Comparison of ENCODE assay signal across 15 mouse cellular contexts in the genomic region with DNA sequence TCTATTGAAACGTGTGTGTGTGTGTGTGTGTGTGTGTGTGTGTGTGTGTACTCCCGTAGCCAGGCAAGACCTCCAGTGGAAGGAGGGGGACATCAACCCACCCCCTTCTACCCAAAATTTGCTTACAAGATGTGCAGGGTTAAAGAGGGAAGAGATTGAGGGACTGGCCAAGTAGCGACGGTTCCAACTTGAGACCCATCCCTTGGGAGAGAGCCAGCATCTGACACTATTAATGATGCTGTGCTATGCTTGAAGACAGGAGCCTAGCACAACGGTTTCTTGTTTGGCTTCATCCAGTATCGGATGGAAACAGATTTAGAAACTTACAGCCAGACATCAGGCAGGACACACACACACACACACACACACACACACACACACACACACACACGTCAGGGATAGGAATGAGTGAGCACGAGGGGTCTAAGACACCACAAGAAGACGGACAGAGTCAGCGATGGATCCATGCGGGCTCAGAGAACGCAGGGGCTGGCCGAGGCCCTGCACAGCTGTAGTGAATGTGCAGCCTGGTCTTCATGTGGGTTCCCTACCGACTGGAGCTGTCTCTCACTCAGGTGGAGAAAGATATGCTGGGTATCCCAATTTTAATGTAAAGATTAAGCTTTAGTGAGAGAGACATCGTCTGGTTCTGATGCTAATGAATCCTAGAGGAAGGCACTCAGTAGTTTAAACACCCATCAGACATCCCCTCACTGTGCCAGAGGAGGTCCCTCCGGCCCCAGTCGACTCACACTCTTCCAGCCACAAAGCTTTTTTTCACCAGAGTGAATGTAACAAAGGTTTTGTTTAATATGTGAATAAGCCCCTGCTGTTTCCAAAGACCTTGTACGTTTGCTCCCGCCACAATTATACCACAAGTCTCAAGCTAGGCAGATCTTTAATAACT. TPM values are rescaled to one million over a fixed set of nuclear protein-coding genes. Genes with fewer than 3 reads are reported as not detected.
DNase-seq lines count a peak whose midpoint lies in the region; ATAC-seq and TF ChIP-seq lines count a peak whose summit lies in the region.
"Had no signal": no experiment of that assay in that cellular context is flagged by ENCODE, and none has a peak within 500 bp of the region (broad histone marks: within the 10 kb centered on the region; RNA-seq: fewer than 3 reads in every experiment).

No protein-coding gene starts in this region.

- H3K4me3 ChIP-seq in forebrain, embryonic 13.5 days, result no peak overlapping the region
- H3K4me3 ChIP-seq in forebrain, embryonic 11.5 days (ENCODE audit: low read depth, low read length), result no peak overlapping the region
- H3K4me3 ChIP-seq in embryonic facial prominence, embryonic 10.5 days, result no peak overlapping the region
- no peak overlapping the region for H3K4me3 ChIP-seq in hindbrain, embryonic 14.5 days (replicated peaks; ENCODE audit: low read length)
- no peak overlapping the region for H3K4me3 ChIP-seq in midbrain, postnatal 0 days (ENCODE audit: low read depth, low read length)
- H3K4me3 ChIP-seq: liver, embryonic 12.5 days; myocyte had no signal

- H3K27me3 ChIP-seq in forebrain, embryonic 13.5 days, result no peaks in the 10 kb centered on the region
- no peaks in the 10 kb centered on the region for H3K27me3 ChIP-seq in forebrain, embryonic 11.5 days (ENCODE audit: control insufficient read depth, insufficient read depth, low read length)
- H3K27me3 ChIP-seq in embryonic facial prominence, embryonic 10.5 days (replicated peaks; ENCODE audit: low read depth, poor library complexity, severe bottlenecking), result no peaks in the 10 kb centered on the region
- no peaks in the 10 kb centered on the region for H3K27me3 ChIP-seq in hindbrain, embryonic 14.5 days (ENCODE audit: control insufficient read depth, insufficient read depth, low read length)
- no peaks in the 10 kb centered on the region for H3K27me3 ChIP-seq in midbrain, postnatal 0 days (ENCODE audit: insufficient read depth, low read length)
- H3K27me3 ChIP-seq: liver, embryonic 12.5 days had no signal

- no peak overlapping the region for H3K27ac ChIP-seq in forebrain, embryonic 13.5 days
- no peak overlapping the region for H3K27ac ChIP-seq in forebrain, embryonic 11.5 days (ENCODE audit: low read depth, low read length)
- H3K27ac ChIP-seq in embryonic facial prominence, embryonic 10.5 days (replicated peaks), result peak overlapping the region; percentile 80
- H3K27ac ChIP-seq in hindbrain, embryonic 14.5 days, result no peak overlapping the region
- H3K27ac ChIP-seq in midbrain, postnatal 0 days (ENCODE audit: low read depth, low read length), result no peak overlapping the region
- H3K27ac ChIP-seq: liver, embryonic 12.5 days had no signal

- peak; percentile 60 for ATAC-seq in forebrain, embryonic 13.5 days
- ATAC-seq in forebrain, embryonic 11.5 days (replicated peaks; ENCODE audit: low FRiP score), result no peak
- peak; percentile 38; the same call in 1 of the 2 replicates for ATAC-seq in hindbrain, embryonic 14.5 days (ENCODE audit: low FRiP score)
- ATAC-seq in midbrain, postnatal 0 days (ENCODE audit: low FRiP score), result 0 out of 2 replicates have a peak, but pooled peaks have one; percentile 31
- ATAC-seq: liver, embryonic 12.5 days had no signal

- WGBS in forebrain, embryonic 13.5 days, result 45% methylated on average over 19 of the region's 19 CpGs
- 57% methylated on average over 19 of the region's 19 CpGs for WGBS in forebrain, embryonic 11.5 days
- 64% methylated on average over 19 of the region's 19 CpGs for WGBS in embryonic facial prominence, embryonic 10.5 days
- 43% methylated on average over 19 of the region's 19 CpGs for WGBS in hindbrain, embryonic 14.5 days
- 40% methylated on average over 19 of the region's 19 CpGs for WGBS in midbrain, postnatal 0 days

- H3K36me3 ChIP-seq in forebrain, embryonic 13.5 days (ENCODE audit: poor library complexity, severe bottlenecking), result no peaks in the 10 kb centered on the region
- no peaks in the 10 kb centered on the region for H3K36me3 ChIP-seq in forebrain, embryonic 11.5 days (ENCODE audit: control insufficient read depth, insufficient read depth, low read length)
- no peaks in the 10 kb centered on the region for H3K36me3 ChIP-seq in embryonic facial prominence, embryonic 10.5 days (replicated peaks)
- no peaks in the 10 kb centered on the region for H3K36me3 ChIP-seq in hindbrain, embryonic 14.5 days (replicated peaks; ENCODE audit: control insufficient read depth, insufficient read depth)
- H3K36me3 ChIP-seq in midbrain, postnatal 0 days (ENCODE audit: insufficient read depth, low read length), result no peaks in the 10 kb centered on the region
- H3K36me3 ChIP-seq: liver, embryonic 12.5 days had no signal

- no peak for TF ChIP-seq CTCF in midbrain, postnatal 0 days (IDR thresholded peaks at IDR 0.05)

- peaks cover 15% of the 10 kb centered on the region for H3K4me1 ChIP-seq in forebrain, embryonic 13.5 days
- peaks cover 4% of the 10 kb centered on the region; the same call in 1 of the 2 replicates for H3K4me1 ChIP-seq in forebrain, embryonic 11.5 days (replicated peaks; ENCODE audit: control insufficient read depth, insufficient read depth, low read length)
- peaks cover 58% of the 10 kb centered on the region for H3K4me1 ChIP-seq in embryonic facial prominence, embryonic 10.5 days
- H3K4me1 ChIP-seq in hindbrain, embryonic 14.5 days (replicated peaks; ENCODE audit: control insufficient read depth, insufficient read depth, low read length), result peaks cover 7% of the 10 kb centered on the region; the same call in 1 of the 2 replicates
- peaks cover 8% of the 10 kb centered on the region; the same call in 1 of the 2 replicates for H3K4me1 ChIP-seq in midbrain, postnatal 0 days (ENCODE audit: insufficient read depth, low read length)

- no peak overlapping the region for H3K9ac ChIP-seq in forebrain, embryonic 13.5 days
- no peak overlapping the region for H3K9ac ChIP-seq in forebrain, embryonic 11.5 days (ENCODE audit: low read length)
- no peak overlapping the region for H3K9ac ChIP-seq in hindbrain, embryonic 14.5 days
- no peak overlapping the region for H3K9ac ChIP-seq in midbrain, postnatal 0 days (replicated peaks; ENCODE audit: low read length, poor library complexity, severe bottlenecking)
- H3K9ac ChIP-seq: liver, embryonic 12.5 days had no signal

- DNase-seq in forebrain, embryonic 11.5 days (ENCODE audit: low spot score), result no peak
- no peak for DNase-seq in embryonic facial prominence, embryonic 10.5 days (ENCODE audit: low spot score)
- no peak for DNase-seq in hindbrain, embryonic 14.5 days (ENCODE audit: low spot score)
- DNase-seq in midbrain, postnatal 0 days (ENCODE audit: low spot score), result peak; percentile 30
- DNase-seq in gastrocnemius, postnatal 25 days, result no peak
- no peak for DNase-seq in layer of hippocampus, postnatal 14 days (ENCODE audit: low spot score in 2 of 2)
- no peak for DNase-seq in kidney, adult 11 months
- DNase-seq: kidney, postnatal 25 days; spleen, adult 18-20 months had no signal

- H3K4me2 ChIP-seq in forebrain, embryonic 13.5 days, result no peak overlapping the region
- H3K4me2 ChIP-seq in forebrain, embryonic 11.5 days (ENCODE audit: low read depth, low read length, severe bottlenecking), result no peak overlapping the region
- no peak overlapping the region for H3K4me2 ChIP-seq in hindbrain, embryonic 14.5 days (replicated peaks)
- no peak overlapping the region for H3K4me2 ChIP-seq in midbrain, postnatal 0 days (ENCODE audit: low read depth, low read length, poor library complexity, severe bottlenecking)
- H3K4me2 ChIP-seq: liver, embryonic 12.5 days had no signal

- no peaks in the 10 kb centered on the region for H3K9me3 ChIP-seq in forebrain, embryonic 13.5 days (replicated peaks)
- H3K9me3 ChIP-seq in forebrain, embryonic 11.5 days (ENCODE audit: control insufficient read depth, low read length), result no peaks in the 10 kb centered on the region
- no peaks in the 10 kb centered on the region for H3K9me3 ChIP-seq in embryonic facial prominence, embryonic 10.5 days
- H3K9me3 ChIP-seq in hindbrain, embryonic 14.5 days (ENCODE audit: control insufficient read depth, low read length), result no peaks in the 10 kb centered on the region
- no peaks in the 10 kb centered on the region for H3K9me3 ChIP-seq in midbrain, postnatal 0 days (ENCODE audit: low read length)
- H3K9me3 ChIP-seq: liver, embryonic 12.5 days had no signal

RNA-seq across cellular contexts. Expression of a gene that starts 22.3 kb away (rescaled TPM):
- 243 and 246 TPM in 2 replicates for polyA plus RNA-seq in forebrain, embryonic 13.5 days (2015; fragmentation: Nextera tagmentation; extraction: Ambion mirVana)
- polyA plus RNA-seq in forebrain, embryonic 11.5 days (2014; fragmentation: Nextera tagmentation; extraction: Ambion mirVana), result 196 and 197 TPM in 2 replicates
- polyA plus RNA-seq in embryonic facial prominence, embryonic 10.5 days (2016; fragmentation: Nextera tagmentation; extraction: Ambion mirVana), result 170 and 196 TPM in 2 replicates
- polyA plus RNA-seq in hindbrain, embryonic 14.5 days (2014; fragmentation: Nextera tagmentation; extraction: Ambion mirVana), result 173 and 189 TPM in 2 replicates
- 165 and 177 TPM in 2 replicates for total RNA-seq in midbrain, postnatal 0 days (2014; rRNA removed)
- 225 TPM in 2 replicates for polyA plus RNA-seq in midbrain, postnatal 0 days (2015; fragmentation: Nextera tagmentation; extraction: Ambion mirVana)
- total RNA-seq in gastrocnemius, postnatal 25 days (2021), result 100 to 1,000 TPM; 222 to 266 TPM
- total RNA-seq in layer of hippocampus, postnatal 14 days (2021), result 100 to 1,000 TPM; 227 to 239 TPM

RNA-seq across cellular contexts. Expression of a gene that starts 48.6 kb away (rescaled TPM):
- polyA plus RNA-seq in forebrain, embryonic 13.5 days (2015; fragmentation: Nextera tagmentation; extraction: Ambion mirVana), result 0.09 and 0.25 TPM in 2 replicates
- 1.8 and 2.0 TPM in 2 replicates for polyA plus RNA-seq in forebrain, embryonic 11.5 days (2014; fragmentation: Nextera tagmentation; extraction: Ambion mirVana)
- polyA plus RNA-seq in embryonic facial prominence, embryonic 10.5 days (2016; fragmentation: Nextera tagmentation; extraction: Ambion mirVana), result 3.0 and 3.3 TPM in 2 replicates
- 0.15 and 0.17 TPM in 2 replicates for polyA plus RNA-seq in hindbrain, embryonic 14.5 days (2014; fragmentation: Nextera tagmentation; extraction: Ambion mirVana)
- total RNA-seq in midbrain, postnatal 0 days (2014; rRNA removed), result 0.33 and 0.38 TPM in 2 replicates
- polyA plus RNA-seq in midbrain, postnatal 0 days (2015; fragmentation: Nextera tagmentation; extraction: Ambion mirVana), result 0.11 and 0.29 TPM in 2 replicates
- under 1 TPM in 1 of 2 experiments, not detected in 1; 0.56 TPM for total RNA-seq in gastrocnemius, postnatal 25 days (2021)
- total RNA-seq in layer of hippocampus, postnatal 14 days (2021), result not detected
- total RNA-seq: heart, adult 8-10 months; hematopoietic stem cell, adult 5-6 weeks; MEL had no signal
